Mouse (Mus musculus) B cell, adult 62 days (primary cell): Measurements from ENCODE around the gene Smco1. TPM values are rescaled to one million over a fixed set of nuclear protein-coding genes. Genes with fewer than 3 reads are reported as not detected.

Experiments
- total RNA-seq: library from RNA; stranded (reverse); gene quantifications from 4 replicates; pipeline ENCODE4 v1.2.4, GENCODE M21; 2023

The Smco1 gene
- total RNA-seq: 0.83 to 1.7 TPM (median 0.96 TPM) in 4 replicates

DNA sequence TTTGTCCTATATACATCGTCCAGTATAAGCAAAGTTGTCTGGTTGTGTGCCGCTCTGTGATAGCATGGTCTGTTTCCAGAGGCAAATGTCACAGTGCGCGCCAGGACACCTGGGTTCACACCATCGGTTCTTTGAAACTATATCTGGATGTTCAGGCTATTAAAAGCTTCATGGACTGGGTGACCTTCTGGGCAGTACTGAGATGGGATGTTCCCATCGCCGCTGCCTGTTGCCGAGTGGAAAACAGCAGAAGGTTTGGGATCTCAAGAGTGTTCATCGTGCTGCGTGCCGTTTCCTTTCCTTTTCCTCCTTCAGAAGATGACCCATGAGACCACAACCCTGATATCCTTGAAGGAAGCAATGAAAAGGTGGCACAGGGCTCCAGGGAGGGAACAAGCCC lies at the start of gene Smco1:
Gene Smco1, plus strand, starts transcription at position 178 of the 400 bp plus-strand sequence.

DNA sequence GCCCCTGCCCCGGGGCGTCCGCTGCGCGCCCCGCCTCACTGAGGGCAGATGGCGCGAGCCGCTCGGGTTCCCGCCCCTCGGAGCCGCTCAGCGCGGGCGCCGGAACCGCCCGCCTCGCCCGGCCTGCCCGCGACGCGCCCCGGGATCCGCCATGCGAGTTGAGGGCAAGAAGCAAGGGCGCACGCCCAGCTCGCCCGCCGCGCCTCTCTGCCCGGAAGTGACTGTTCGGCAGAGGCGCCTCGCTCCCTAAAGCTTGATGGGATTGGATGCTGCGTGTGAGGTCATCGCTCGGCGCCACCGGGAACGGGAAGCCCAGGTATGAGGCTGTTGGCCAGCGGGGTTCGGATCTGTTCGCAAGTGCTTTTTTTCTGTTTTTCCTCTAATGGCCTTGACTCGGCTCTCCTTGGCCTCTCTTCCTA lies 24.3 kb upstream of the Smco1 start, which contains the start of the genes Fbxo45 and Wdr53:
Gene Fbxo45, minus strand, starts transcription at position 207 of the 419 bp plus-strand sequence.
Gene Wdr53, plus strand, starts transcription at position 276 of the 419 bp plus-strand sequence.

DNA sequence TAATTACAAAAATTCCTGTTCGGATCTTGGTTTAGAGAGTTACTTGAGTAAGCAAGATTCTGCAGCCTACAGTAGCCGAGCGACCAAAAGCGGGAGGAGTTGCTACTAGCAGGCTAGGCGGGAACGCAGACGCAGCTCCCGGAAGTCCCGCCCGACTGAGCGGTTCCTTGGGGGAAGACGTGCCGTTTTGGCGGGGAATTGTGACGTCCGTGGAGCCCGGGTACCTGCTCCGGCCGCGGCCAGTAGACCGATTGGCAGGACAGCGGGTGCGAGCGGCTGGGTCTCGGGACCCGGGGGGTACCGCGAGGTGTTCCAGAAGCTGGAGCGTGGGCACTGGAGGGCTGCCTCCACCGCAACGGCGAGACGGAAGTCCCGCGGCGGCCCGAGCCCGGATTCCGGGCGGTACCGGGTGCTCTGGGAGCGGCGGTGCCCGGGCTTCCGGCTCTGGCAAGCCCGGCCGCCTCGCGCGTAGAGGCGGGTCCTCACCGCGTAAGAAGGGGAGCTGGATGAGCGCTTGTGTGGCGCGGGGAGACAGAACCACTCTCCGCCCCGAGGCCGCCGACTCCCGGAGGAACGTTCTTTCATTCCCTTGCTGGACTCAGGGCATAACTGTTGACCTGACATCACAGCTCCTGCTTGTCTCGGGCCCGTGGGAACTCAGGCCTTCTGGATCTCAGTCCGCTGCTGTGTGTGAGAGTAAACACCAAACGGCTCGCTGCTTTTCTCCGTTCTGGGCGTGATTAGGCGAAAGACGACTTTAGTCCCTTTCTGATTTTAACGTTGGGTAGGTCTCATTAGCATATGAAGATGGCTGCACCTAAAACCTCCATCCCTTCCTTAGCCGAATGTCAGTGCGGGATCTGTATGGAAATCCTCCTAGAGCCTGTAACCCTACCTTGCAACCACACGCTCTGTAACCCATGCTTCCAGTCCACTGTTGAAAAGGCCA lies 6.3 kb downstream of the Smco1 start, which contains the start of gene Rnf168:
Gene Rnf168, plus strand, starts transcription at position 152 of the 949 bp plus-strand sequence.

Other genes with a start within 250 kb of the Smco1 start
- 76.5 to 83.8 TPM (median 78.1 TPM) in 4 replicates for gene Pak2, start 192.1 kb upstream of the Smco1 start, total RNA-seq
- 21.0 to 31.7 TPM (median 25.0 TPM) in 4 replicates for gene Pigx, start 171.7 kb upstream of the Smco1 start, total RNA-seq
- gene Cep19, start 171.7 kb upstream of the Smco1 start, total RNA-seq: 3.0 to 5.2 TPM (median 4.4 TPM) in 4 replicates
- gene Nrros, start 105.9 kb upstream of the Smco1 start, total RNA-seq: 263 to 290 TPM (median 275 TPM) in 4 replicates
- not detected in 4 replicates for gene Bex6, start 91.6 kb upstream of the Smco1 start, total RNA-seq
- gene Fbxo45, start 24.3 kb upstream of the Smco1 start, total RNA-seq: 8.4 to 10.4 TPM (median 9.4 TPM) in 4 replicates
- gene Wdr53, start 24.2 kb upstream of the Smco1 start, total RNA-seq: 10.2 to 12.1 TPM (median 11.1 TPM) in 4 replicates
- gene Rnf168, start 6.0 kb downstream of the Smco1 start, total RNA-seq: 14.1 to 18.5 TPM (median 16.5 TPM) in 4 replicates
- gene Ubxn7, start 60.8 kb downstream of the Smco1 start, total RNA-seq: 52.4 to 83.7 TPM (median 65.5 TPM) in 4 replicates
- not detected in 4 replicates for gene Tm4sf19, start 129.0 kb downstream of the Smco1 start, total RNA-seq
- gene Tctex1d2, start 148.2 kb downstream of the Smco1 start, total RNA-seq: 3.1 to 7.0 TPM (median 5.3 TPM) in 4 replicates
- 59.3 to 71.1 TPM (median 66.8 TPM) in 4 replicates for gene Pcyt1a, start 159.5 kb downstream of the Smco1 start, total RNA-seq
- not detected in 4 replicates for gene Slc51a, start 216.4 kb downstream of the Smco1 start, total RNA-seq
- gene Zdhhc19, start 224.8 kb downstream of the Smco1 start, total RNA-seq: not detected in 4 replicates